Mouse (Mus musculus): Measurements from ENCODE around the gene Gm12185. TPM values are rescaled to one million over a fixed set of nuclear protein-coding genes. Genes with fewer than 3 reads are reported as not detected.
"Not testable (repeated sequence)": the region's sequence is repeated elsewhere in the genome, so short reads cannot be mapped to it uniquely, and the experiment has no call there.

Gm12185 gene
- polyA plus RNA-seq, 1 experiment from 2014 or later, result not detected

GRCm38 (mm10) chr11:48902021-48902420 is 90.0 kb downstream of the Gm12185 start, which contains the start of gene Gm5431:
TSS of gene Gm5431 (minus strand) at chr11:48902214.
- no peak within 1 kb of the TSS for H3K9ac ChIP-seq
- WGBS, result 77% methylated on average over 2 of the region's 2 CpGs
- H3K4me1 ChIP-seq (replicated peaks), result no peaks in the 10 kb centered on the region
- no peak for ATAC-seq (ENCODE audit: low FRiP score, low read depth)
- H3K4me2 ChIP-seq, result no peak within 1 kb of the TSS
- H3K4me3 ChIP-seq, result no peak within 1 kb of the TSS
- no peaks in the 10 kb centered on the region for H3K9me3 ChIP-seq
- H3K27me3 ChIP-seq, result no peaks in the 10 kb centered on the region
- no peak within 1 kb of the TSS for H3K27ac ChIP-seq (replicated peaks)
- H3K36me3 ChIP-seq, result no peaks in the 10 kb centered on the region

GRCm38 (mm10) chr11:48901567-48901930 is 90.5 kb downstream of the Gm12185 start:
- WGBS, result 96% methylated on average over 1 of the region's 1 CpGs

GRCm38 (mm10) chr11:48900654-48901566 is 91.1 kb downstream of the Gm12185 start:
- not testable (repeated sequence) for H3K27me3 ChIP-seq; H3K36me3 ChIP-seq; H3K27ac ChIP-seq (replicated peaks); H3K9me3 ChIP-seq; H3K4me1 ChIP-seq (replicated peaks); H3K9ac ChIP-seq; H3K4me3 ChIP-seq; H3K4me2 ChIP-seq; ATAC-seq (ENCODE audit: low FRiP score, low read depth)
- WGBS, result 83% methylated on average over 6 of the region's 6 CpGs

More at GRCm38 (mm10) chr11:48901567-48901930, 90.5 kb downstream of the Gm12185 start:
- not testable (repeated sequence) for H3K9me3 ChIP-seq; H3K36me3 ChIP-seq; H3K4me1 ChIP-seq (replicated peaks); H3K4me2 ChIP-seq; H3K27ac ChIP-seq (replicated peaks); H3K4me3 ChIP-seq; H3K9ac ChIP-seq; H3K27me3 ChIP-seq; ATAC-seq (ENCODE audit: low FRiP score, low read depth)

DNA sequence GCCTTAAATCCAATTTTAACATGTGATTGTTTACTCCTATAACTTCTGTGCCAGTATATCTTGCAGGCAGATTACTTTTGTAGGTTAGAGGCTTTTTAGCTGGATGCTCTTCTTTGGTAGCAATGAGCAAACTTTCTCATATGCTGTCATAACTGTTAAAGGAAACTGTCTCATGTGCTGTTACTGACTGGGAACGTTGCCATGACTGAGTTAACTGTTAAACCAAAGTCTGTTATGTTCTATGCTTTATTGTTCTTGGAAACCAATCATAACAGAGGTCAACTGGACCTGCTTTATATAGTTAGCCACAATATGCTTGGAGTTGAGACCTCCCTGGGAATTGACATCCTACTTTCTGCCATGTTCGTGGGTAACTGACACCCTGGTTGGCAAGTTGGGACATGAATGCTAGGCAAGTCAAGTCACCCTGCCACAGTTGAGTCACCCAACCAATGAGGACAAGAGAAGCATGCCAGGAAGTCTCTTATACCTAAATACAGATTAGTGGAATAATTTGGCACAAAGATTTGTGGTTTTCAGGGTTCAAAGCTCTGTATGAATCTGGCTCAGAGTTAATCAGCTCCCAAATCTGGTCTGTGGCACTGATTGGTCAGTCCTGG is 93.1 kb downstream of the Gm12185 start:
- WGBS, result 77% methylated on average over 2 of the region's 2 CpGs
- no peak overlapping the region for H3K4me2 ChIP-seq
- H3K27me3 ChIP-seq, result no peaks in the 10 kb centered on the region
- H3K4me1 ChIP-seq (replicated peaks), result no peaks in the 10 kb centered on the region
- no peak overlapping the region for H3K27ac ChIP-seq (replicated peaks)
- no peaks in the 10 kb centered on the region for H3K36me3 ChIP-seq
- no peak for ATAC-seq (ENCODE audit: low FRiP score, low read depth)
- no peaks in the 10 kb centered on the region for H3K9me3 ChIP-seq
- no peak overlapping the region for H3K9ac ChIP-seq
- no peak overlapping the region for H3K4me3 ChIP-seq

- ATAC-seq (ENCODE audit: low FRiP score, low read depth), result no peak
- 92% methylated on average over 1 of the region's 1 CpGs for WGBS
- H3K4me2 ChIP-seq, result no peak overlapping the region
- H3K27ac ChIP-seq (replicated peaks), result no peak overlapping the region
- H3K4me1 ChIP-seq (replicated peaks), result peaks cover 8% of the 10 kb centered on the region
- H3K4me3 ChIP-seq, result no peak overlapping the region
- no peaks in the 10 kb centered on the region for H3K9me3 ChIP-seq
- no peak overlapping the region for H3K9ac ChIP-seq
- H3K27me3 ChIP-seq, result no peaks in the 10 kb centered on the region
- H3K36me3 ChIP-seq, result no peaks in the 10 kb centered on the region
Observed at GRCm38 (mm10) chr11:48876680-48877079, 115.3 kb downstream of the Gm12185 start.

- not testable (repeated sequence) for H3K36me3 ChIP-seq; H3K4me3 ChIP-seq; H3K27ac ChIP-seq (replicated peaks); H3K9me3 ChIP-seq; H3K9ac ChIP-seq; ATAC-seq (ENCODE audit: low FRiP score, low read depth); H3K27me3 ChIP-seq; H3K4me2 ChIP-seq
- 72% methylated on average over 1 of the region's 1 CpGs for WGBS
- peaks cover 18% of the 10 kb centered on the region for H3K4me1 ChIP-seq (replicated peaks)
Observed at GRCm38 (mm10) chr11:48875343-48875837, 116.6 kb downstream of the Gm12185 start.

- Histone ChIP-seq H3K4me2 (no peak overlapping the region), H3K4me1 (replicated peaks) (peaks cover 18% of the 10 kb centered on the region), H3K4me3 (no peak overlapping the region), H3K27me3 (no peaks in the 10 kb centered on the region), H3K9ac (no peak overlapping the region), H3K9me3 (no peaks in the 10 kb centered on the region), H3K27ac (replicated peaks) (no peak overlapping the region), H3K36me3 (no peaks in the 10 kb centered on the region)
- 1% methylated on average over 4 of the region's 4 CpGs for WGBS
- ATAC-seq (ENCODE audit: low FRiP score, low read depth), result 0 out of 2 replicates have a peak, but pooled peaks have one; percentile 59
Observed at GRCm38 (mm10) chr11:48874465-48874864, 117.6 kb downstream of the Gm12185 start.

GRCm38 (mm10) chr11:48873591-48874290 is 118.3 kb downstream of the Gm12185 start:
- 79% methylated on average over 10 of the region's 10 CpGs for WGBS
- Histone ChIP-seq H3K9me3 (no peaks in the 10 kb centered on the region), H3K27me3 (no peaks in the 10 kb centered on the region), H3K9ac (no peak overlapping the region), H3K36me3 (no peaks in the 10 kb centered on the region), H3K4me1 (replicated peaks) (peaks cover 18% of the 10 kb centered on the region), H3K27ac (replicated peaks) (no peak overlapping the region), H3K4me2 (no peak overlapping the region), H3K4me3 (no peak overlapping the region)
- ATAC-seq (ENCODE audit: low FRiP score, low read depth), result no peak

- H3K36me3 ChIP-seq, result no peaks in the 10 kb centered on the region
- no peak overlapping the region for H3K4me3 ChIP-seq
- WGBS, result 80% methylated on average over 7 of the region's 7 CpGs
- no peak overlapping the region; the same call in 1 of the 2 replicates for H3K4me2 ChIP-seq
- no peak for ATAC-seq (ENCODE audit: low FRiP score, low read depth)
- H3K9ac ChIP-seq, result no peak overlapping the region
- H3K27ac ChIP-seq (replicated peaks), result no peak overlapping the region
- H3K27me3 ChIP-seq, result no peaks in the 10 kb centered on the region
- no peaks in the 10 kb centered on the region for H3K9me3 ChIP-seq
- peaks cover 18% of the 10 kb centered on the region for H3K4me1 ChIP-seq (replicated peaks)
Observed at GRCm38 (mm10) chr11:48872695-48873300, 119.2 kb downstream of the Gm12185 start.

- Histone ChIP-seq H3K27ac (replicated peaks) (peak overlapping the region; percentile 22; the same call in 1 of the 2 replicates), H3K9ac (peak overlapping the region; percentile 37; the same call in 1 of the 2 replicates)
Observed at GRCm38 (mm10) chr11:48871817-48872541, 120.0 kb downstream of the Gm12185 start.

GRCm38 (mm10) chr11:48871201-48871772 is 120.7 kb downstream of the Gm12185 start, which contains the start of gene Irgm1:
TSS of gene Irgm1 (minus strand) at chr11:48871683.
- peak within 1 kb of the TSS; percentile 43 for H3K4me3 ChIP-seq
- no peaks in the 10 kb centered on the region for H3K27me3 ChIP-seq
- WGBS, result under 1% methylated on average over 19 of the region's 19 CpGs
- peak within 1 kb of the TSS; percentile 22 for H3K27ac ChIP-seq (replicated peaks)
- H3K4me1 ChIP-seq (replicated peaks), result peaks cover 18% of the 10 kb centered on the region
- peak within 1 kb of the TSS; percentile 37 for H3K9ac ChIP-seq
- ATAC-seq (ENCODE audit: low FRiP score, low read depth), result peak; percentile 67
- H3K9me3 ChIP-seq, result no peaks in the 10 kb centered on the region
- H3K4me2 ChIP-seq, result peak within 1 kb of the TSS; percentile 74
- no peaks in the 10 kb centered on the region for H3K36me3 ChIP-seq

More at GRCm38 (mm10) chr11:48871817-48872541, 120.0 kb downstream of the Gm12185 start:
- WGBS, result 12% methylated on average over 17 of the region's 17 CpGs
- Histone ChIP-seq H3K4me2 (peak overlapping the region; percentile 74), H3K4me1 (replicated peaks) (peaks cover 18% of the 10 kb centered on the region), H3K27me3 (no peaks in the 10 kb centered on the region), H3K4me3 (peak overlapping the region; percentile 43), H3K9me3 (no peaks in the 10 kb centered on the region), H3K36me3 (no peaks in the 10 kb centered on the region)
- peak; percentile 9; the same call in 1 of the 2 replicates for ATAC-seq (ENCODE audit: low FRiP score, low read depth)
